Mouse (Mus musculus): ENCODE data around the gene Sox5.

DNA sequence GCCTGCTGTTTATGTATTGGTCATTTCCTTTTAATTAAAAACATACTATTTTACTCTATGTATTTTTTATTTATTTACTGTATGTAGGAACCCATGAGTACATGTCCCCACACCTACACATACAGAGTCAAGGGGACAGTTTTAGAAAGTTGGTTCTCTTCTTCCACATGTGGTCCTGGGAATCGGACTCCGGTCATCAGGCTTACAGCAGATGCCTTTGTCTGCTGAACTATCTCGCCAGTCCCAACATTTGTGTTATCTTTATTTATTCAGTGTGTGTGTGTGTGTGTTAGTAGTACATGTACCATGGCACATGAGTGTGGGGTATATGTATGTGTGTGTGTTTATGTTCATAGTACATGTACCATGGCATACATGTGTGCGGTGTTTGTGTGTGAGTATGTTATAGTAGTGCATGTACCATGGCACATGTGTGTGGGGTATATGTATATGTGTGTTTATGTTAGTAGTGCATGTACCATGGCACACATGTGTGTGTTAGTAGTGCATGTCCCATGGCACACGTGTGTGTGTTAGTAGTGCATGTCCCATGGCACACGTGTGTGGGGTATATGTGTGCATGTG lies 43.3 kb upstream of the Sox5 start:
- TF ChIP-seq CTCF (IDR thresholded peaks at IDR 0.05; ENCODE audit: low read depth) (no peak), EP300 (IDR thresholded peaks at IDR 0.05; ENCODE audit: low read depth) (no peak)

Data from liver, embryonic 14.5 days (tissue).